Mouse (Mus musculus): Measurements from ENCODE around the gene Zfp13. TPM values are rescaled to one million over a fixed set of nuclear protein-coding genes. Genes with fewer than 3 reads are reported as not detected.
A peak's percentile ranks its signal among the peaks of the same experiment; 100 is the strongest.

The Zfp13 gene
- polyA plus RNA-seq, 1 experiment from 2014 or later = 1.6 TPM

DNA sequence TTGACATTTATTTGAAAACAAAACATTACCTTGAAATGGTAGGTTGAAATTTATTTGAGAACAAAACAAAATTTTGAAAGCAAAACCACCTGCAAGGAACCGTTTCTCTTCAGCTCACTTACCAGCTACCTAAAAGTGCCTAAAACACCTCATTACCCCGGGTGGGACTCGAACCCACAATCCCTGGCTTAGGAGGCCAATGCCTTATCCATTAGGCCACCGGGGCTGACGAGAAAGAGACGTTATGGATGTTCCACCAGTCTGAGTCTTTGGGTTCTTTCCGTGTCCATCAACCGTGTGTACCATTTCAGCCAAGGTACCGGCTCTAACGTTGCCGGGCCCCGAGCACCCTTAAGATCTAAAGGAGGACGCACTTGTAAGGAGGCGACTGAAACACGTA lies 50.7 kb downstream of the Zfp13 start:
- Histone ChIP-seq H3K9ac (peak overlapping the region; percentile 63), H3K36me3 (no peaks in the 10 kb centered on the region), H3K4me1 (replicated peaks) (peaks cover 55% of the 10 kb centered on the region), H3K4me2 (peak overlapping the region; percentile 84), H3K27me3 (no peaks in the 10 kb centered on the region), H3K4me3 (replicated peaks) (peak overlapping the region; percentile 68), H3K9me3 (replicated peaks) (no peaks in the 10 kb centered on the region), H3K27ac (peak overlapping the region; percentile 58)
- under 1% methylated on average over 15 of the region's 15 CpGs for WGBS (ENCODE audit: insufficient replicate concordance)
- DNase-seq (peak; percentile 88), ATAC-seq (ENCODE audit: low read depth) (peak; percentile 52)

DNA sequence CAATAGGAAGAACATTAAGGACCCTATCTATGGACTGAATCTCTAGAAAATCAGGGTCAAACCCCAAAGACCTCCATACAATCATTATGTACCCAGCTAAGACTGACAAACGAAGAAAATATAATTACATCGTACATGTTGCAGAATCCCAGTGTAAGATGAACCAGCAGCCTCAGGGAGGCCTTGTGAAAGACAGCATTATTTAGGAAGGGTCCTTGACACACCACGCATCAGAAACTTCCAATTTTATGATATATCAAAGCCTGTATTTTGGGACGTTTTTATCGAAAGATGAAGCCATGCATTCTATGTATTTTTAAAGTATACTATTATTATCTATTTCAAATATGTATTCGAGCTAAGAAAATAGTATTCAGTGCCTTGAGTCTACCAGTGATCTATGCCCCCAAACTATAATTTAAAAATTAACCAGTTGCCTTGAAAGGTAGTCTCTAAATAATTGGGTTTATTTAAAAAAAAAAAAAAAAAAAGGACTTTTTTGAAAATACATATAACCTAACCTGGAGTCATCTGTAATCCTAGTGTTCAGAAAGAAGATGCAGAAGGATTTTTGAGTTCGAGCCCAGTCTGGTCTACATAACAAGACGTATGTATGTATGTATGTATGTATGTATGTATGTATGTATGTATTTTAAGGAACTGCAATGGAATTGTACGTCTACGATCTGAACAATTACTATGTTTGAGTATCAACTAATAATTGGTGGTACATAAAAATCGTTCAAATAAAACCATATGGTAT lies 51.4 kb downstream of the Zfp13 start:
- Histone ChIP-seq H3K9me3 (replicated peaks) (no peaks in the 10 kb centered on the region), H3K9ac (no peak overlapping the region), H3K4me3 (replicated peaks) (peak overlapping the region; percentile 76), H3K27me3 (no peaks in the 10 kb centered on the region; the same call in 1 of the 2 replicates), H3K27ac (no peak overlapping the region), H3K4me1 (replicated peaks) (peaks cover 56% of the 10 kb centered on the region), H3K4me2 (peak overlapping the region; percentile 84), H3K36me3 (no peaks in the 10 kb centered on the region)
- WGBS (ENCODE audit: insufficient replicate concordance) = 42% methylated on average over 11 of the region's 11 CpGs
- DNase-seq = no peak
- no peak for ATAC-seq (ENCODE audit: low read depth)

DNA sequence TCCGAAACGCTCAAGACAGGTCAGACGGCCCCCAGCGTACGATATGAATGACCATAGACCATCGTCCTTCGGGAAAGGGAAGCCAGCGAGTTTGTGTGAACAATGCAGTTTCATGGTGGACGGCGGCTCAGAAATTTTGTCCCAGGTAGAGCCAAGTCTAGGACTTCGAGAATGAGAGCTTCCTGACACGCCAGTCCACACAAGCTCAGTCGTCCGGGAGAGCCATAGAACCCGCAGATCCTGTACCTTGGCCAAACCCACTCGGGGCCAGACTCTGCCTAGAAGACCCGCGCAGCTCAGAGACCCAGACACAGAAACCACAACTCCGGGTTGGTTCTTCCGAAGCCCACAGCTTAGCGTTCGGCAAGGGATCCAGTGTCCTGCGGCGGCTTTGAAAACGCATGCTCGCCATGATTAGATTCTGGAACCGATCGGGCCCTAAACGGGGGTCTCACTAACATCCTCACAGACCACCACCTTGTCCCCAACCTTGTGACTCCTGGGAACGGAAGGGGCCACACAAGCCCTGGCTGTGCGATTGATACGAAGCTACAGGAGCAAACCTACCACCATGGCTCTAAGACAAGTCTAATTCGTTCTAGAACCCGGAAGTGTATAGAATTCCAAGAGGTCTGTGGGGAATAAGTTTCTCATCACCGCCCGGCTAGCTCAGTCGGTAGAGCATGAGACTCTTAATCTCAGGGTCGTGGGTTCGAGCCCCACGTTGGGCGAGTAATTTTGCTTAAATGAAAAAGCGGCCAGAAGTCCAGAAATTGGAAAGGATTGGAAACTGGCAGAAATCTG lies 52.4 kb downstream of the Zfp13 start:
- Histone ChIP-seq H3K4me1 (replicated peaks) (peaks cover 55% of the 10 kb centered on the region), H3K9me3 (replicated peaks) (no peaks in the 10 kb centered on the region), H3K4me3 (replicated peaks) (peak overlapping the region; percentile 76), H3K27ac (peak overlapping the region; percentile 73), H3K4me2 (peak overlapping the region; percentile 71), H3K27me3 (peaks cover 1% of the 10 kb centered on the region), H3K36me3 (no peaks in the 10 kb centered on the region), H3K9ac (peak overlapping the region; percentile 83)
- peak; percentile 43 for ATAC-seq (ENCODE audit: low read depth)
- peak; percentile 78 for DNase-seq
- WGBS (ENCODE audit: insufficient replicate concordance) = under 1% methylated on average over 42 of the region's 42 CpGs

DNA sequence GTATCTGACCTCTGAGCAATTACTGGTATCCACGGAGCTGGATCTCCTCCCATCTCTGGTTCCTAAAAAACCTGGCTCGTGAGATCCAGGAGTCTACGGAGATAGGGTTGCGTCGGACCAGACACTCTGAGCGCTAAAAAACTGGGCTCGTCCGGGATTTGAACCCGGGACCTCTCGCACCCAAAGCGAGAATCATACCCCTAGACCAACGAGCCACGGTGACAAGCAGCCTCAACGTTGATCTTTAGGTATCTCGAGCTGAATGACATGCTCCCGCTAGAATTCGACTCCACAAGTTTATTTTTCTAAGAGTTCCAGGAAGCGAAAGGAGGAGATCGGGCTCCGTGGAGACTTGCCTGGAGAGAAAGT lies 53.0 kb downstream of the Zfp13 start:
- H3K27me3 ChIP-seq = peaks cover 7% of the 10 kb centered on the region
- under 1% methylated on average over 20 of the region's 20 CpGs for WGBS (ENCODE audit: insufficient replicate concordance)
- peak; percentile 56 for ATAC-seq (ENCODE audit: low read depth)

DNA sequence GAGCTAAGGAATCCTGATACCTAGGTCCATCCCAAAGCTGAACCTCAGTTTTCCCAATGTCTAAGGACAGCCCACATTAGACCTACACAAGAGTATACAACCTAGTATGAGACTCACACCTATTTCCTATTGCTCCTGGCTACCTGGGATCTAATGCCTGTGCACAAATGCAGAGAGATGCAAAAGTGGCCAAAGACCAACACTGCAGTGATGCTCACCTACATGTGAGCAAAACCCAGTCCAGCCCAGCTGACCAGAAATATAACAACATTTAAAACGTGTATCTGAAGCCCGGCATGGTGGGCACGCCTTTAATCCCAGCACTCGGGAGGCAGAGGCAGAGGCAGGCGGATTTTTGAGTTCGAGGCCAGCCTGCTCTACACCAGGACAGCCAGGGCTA lies 53.4 kb downstream of the Zfp13 start:
- peak overlapping the region; percentile 10; the same call in 1 of the 2 replicates for H3K9ac ChIP-seq
- DNase-seq (no peak), ATAC-seq (ENCODE audit: low read depth) (peak; percentile 2)
- H3K4me1 ChIP-seq (replicated peaks) = peaks cover 57% of the 10 kb centered on the region
- H3K27me3 ChIP-seq = peaks cover 7% of the 10 kb centered on the region
- H3K9me3 ChIP-seq (replicated peaks) = no peaks in the 10 kb centered on the region
- H3K4me2 ChIP-seq = peak overlapping the region; percentile 71
- H3K4me3 ChIP-seq (replicated peaks) = peak overlapping the region; percentile 76
- H3K27ac ChIP-seq = no peak overlapping the region
- WGBS (ENCODE audit: insufficient replicate concordance) = 4% methylated on average over 6 of the region's 6 CpGs
- H3K36me3 ChIP-seq = no peaks in the 10 kb centered on the region

More for the DNA sequence above, 53.0 kb downstream of the Zfp13 start:
- DNase-seq = peak; percentile 76
- Histone ChIP-seq H3K4me3 (replicated peaks) (peak overlapping the region; percentile 76), H3K27ac (peak overlapping the region; percentile 73; the same call in 1 of the 2 replicates), H3K9me3 (replicated peaks) (no peaks in the 10 kb centered on the region), H3K4me2 (peak overlapping the region; percentile 71), H3K9ac (peak overlapping the region; percentile 83), H3K4me1 (replicated peaks) (peaks cover 57% of the 10 kb centered on the region), H3K36me3 (no peaks in the 10 kb centered on the region)

DNA sequence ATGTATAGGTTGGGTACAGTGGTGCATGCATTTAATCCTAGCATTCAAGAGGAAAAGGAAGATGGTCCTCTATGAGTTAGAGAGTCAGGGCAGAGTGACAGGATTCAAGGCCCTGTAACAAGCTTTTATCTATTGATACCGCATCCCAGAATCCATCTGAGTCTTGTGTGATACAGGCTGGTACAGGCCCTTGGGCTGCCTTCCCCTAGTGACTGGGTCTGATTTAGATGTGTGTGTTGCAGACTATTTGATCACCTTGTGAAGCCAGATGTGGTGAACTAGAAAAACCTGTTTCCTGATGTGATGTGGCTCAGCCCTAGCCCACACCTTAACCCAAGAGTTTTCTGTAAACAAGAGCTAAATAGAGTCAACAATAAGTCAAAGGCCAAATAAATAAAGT lies 54.5 kb downstream of the Zfp13 start:
- H3K27ac ChIP-seq = no peak overlapping the region
- no peaks in the 10 kb centered on the region for H3K9me3 ChIP-seq (replicated peaks)
- ATAC-seq (ENCODE audit: low read depth) (no peak), DNase-seq (no peak)
- H3K4me1 ChIP-seq (replicated peaks) = peaks cover 63% of the 10 kb centered on the region
- no peak overlapping the region for H3K9ac ChIP-seq
- H3K4me3 ChIP-seq (replicated peaks) = no peak overlapping the region
- 81% methylated on average over 1 of the region's 1 CpGs for WGBS (ENCODE audit: insufficient replicate concordance)
- no peak overlapping the region for H3K4me2 ChIP-seq
- H3K36me3 ChIP-seq = no peaks in the 10 kb centered on the region
- H3K27me3 ChIP-seq = peaks cover 7% of the 10 kb centered on the region

DNA sequence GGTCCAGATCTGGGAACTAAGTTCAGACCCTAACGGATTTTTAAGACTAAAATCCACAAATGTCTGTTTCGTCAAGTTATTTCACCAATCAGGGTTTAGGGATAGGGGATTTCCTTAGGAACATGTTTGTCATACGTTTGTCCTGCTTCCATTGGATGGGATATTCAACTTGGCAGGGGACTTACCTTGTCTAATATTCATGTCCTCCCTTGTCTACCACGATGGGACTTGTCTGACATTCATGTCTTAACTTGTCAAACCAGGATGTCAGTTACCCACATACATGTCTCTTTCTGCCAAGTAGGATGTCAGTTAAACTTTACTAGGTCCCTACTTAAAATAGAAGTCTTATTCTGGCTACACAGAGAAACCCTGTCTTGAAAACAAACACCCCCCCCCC lies 55.3 kb downstream of the Zfp13 start:
- peaks cover 7% of the 10 kb centered on the region for H3K27me3 ChIP-seq
- H3K4me2 ChIP-seq = no peak overlapping the region
- H3K9ac ChIP-seq = no peak overlapping the region

DNA sequence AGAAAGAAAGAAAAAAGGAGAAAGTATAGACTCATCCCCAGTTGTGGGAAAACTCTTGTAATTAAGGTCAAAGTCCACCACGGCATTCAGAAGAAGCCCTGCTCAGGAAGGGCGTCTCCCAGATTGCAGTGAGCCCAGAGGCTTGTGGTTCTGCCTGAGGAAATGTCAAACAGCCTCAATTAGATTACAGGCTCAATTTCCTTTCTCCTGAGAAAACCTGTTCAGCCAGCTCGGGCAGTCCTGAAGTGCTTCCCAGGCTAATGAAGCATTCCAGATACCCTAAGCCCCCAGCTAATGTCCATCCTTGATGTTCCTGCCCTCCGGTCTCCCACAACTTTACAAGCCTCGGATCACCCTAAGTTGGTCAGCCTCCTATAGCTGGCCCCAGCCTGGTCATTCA lies 56.0 kb downstream of the Zfp13 start:
- H3K4me3 ChIP-seq (replicated peaks) = no peak overlapping the region
- peaks cover 55% of the 10 kb centered on the region for H3K4me1 ChIP-seq (replicated peaks)
- no peak for DNase-seq
- peaks cover 7% of the 10 kb centered on the region for H3K27me3 ChIP-seq
- H3K36me3 ChIP-seq = no peaks in the 10 kb centered on the region
- H3K9me3 ChIP-seq (replicated peaks) = no peaks in the 10 kb centered on the region
- 26% methylated on average over 5 of the region's 5 CpGs for WGBS (ENCODE audit: insufficient replicate concordance)
- no peak overlapping the region for H3K4me2 ChIP-seq
- no peak overlapping the region for H3K9ac ChIP-seq
- no peak for ATAC-seq (ENCODE audit: low read depth)
- H3K27ac ChIP-seq = no peak overlapping the region

More for the DNA sequence above, 55.3 kb downstream of the Zfp13 start:
- Histone ChIP-seq H3K27ac (no peak overlapping the region), H3K4me1 (replicated peaks) (peaks cover 55% of the 10 kb centered on the region), H3K4me3 (replicated peaks) (no peak overlapping the region), H3K36me3 (no peaks in the 10 kb centered on the region), H3K9me3 (replicated peaks) (no peaks in the 10 kb centered on the region)
- WGBS (ENCODE audit: insufficient replicate concordance) = 60% methylated on average over 4 of the region's 4 CpGs
- DNase-seq = no peak
- no peak for ATAC-seq (ENCODE audit: low read depth)

DNA sequence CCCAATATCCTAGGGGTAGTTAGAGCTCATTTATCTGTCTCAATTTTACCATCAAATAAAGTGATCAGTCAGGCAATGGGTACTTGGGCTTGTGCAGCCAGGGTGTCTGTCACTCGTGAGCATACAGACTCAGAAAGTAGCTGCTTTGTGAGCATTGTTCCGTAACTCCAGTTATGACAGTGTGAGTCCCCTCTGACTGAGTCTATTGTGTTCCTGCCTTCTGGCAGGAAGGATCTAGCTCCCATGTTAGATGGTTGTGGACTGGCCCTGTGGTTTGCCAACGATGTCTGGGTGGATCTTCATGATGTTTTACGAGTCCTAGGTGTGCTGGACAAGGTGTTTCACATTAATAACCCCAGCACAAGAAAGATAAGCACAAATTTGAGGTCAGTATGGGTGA lies 56.5 kb downstream of the Zfp13 start:
- H3K4me2 ChIP-seq = no peak overlapping the region
- no peak for ATAC-seq (ENCODE audit: low read depth)

DNA sequence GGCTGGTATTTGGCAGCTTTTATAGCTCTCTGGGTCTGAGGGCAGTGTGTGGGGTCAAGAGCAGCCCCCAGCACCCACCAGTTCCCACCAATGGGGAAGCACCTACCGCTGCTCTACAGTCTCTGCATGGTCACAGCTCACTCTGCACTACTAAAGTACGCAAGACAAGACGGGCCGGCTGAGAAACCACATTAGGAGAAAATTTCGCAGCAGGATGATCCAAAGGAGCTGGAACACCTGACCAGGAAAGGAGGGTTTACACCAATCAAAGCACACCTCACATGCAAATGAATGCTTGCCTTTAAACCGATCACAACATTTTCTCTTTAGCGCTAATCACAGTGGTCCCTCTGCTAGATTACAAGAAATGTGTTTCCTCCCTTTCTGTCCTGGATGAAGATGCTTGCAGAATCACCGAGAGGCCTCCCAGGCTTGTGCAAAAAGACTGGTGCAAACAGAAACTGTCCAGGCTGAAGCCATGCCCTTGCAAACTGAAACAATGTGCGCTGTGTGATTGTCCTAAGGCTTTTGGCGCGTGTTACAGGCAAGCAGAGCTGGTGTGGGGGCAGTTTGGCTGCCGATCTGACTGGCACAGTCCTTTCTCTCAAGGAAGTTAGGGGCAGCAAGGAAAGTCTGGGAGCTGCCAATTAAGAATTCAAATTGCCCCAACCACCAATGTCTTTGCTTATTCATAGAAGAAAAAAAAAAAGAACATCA lies 57.1 kb downstream of the Zfp13 start:
- Histone ChIP-seq H3K9me3 (replicated peaks) (no peaks in the 10 kb centered on the region), H3K4me3 (replicated peaks) (peak overlapping the region; percentile 18; the same call in 1 of the 2 replicates), H3K27me3 (peaks cover 7% of the 10 kb centered on the region), H3K4me2 (peak overlapping the region; percentile 58), H3K4me1 (replicated peaks) (peaks cover 61% of the 10 kb centered on the region), H3K9ac (peak overlapping the region; percentile 47), H3K36me3 (no peaks in the 10 kb centered on the region), H3K27ac (no peak overlapping the region)
- no peak for ATAC-seq (ENCODE audit: low read depth)
- no peak for DNase-seq
- 20% methylated on average over 12 of the region's 12 CpGs for WGBS (ENCODE audit: insufficient replicate concordance)

More for the DNA sequence above, 56.5 kb downstream of the Zfp13 start:
- WGBS (ENCODE audit: insufficient replicate concordance) = 21% methylated on average over 4 of the region's 4 CpGs
- Histone ChIP-seq H3K27ac (no peak overlapping the region), H3K9me3 (replicated peaks) (no peaks in the 10 kb centered on the region), H3K4me1 (replicated peaks) (peaks cover 57% of the 10 kb centered on the region), H3K36me3 (no peaks in the 10 kb centered on the region), H3K27me3 (peaks cover 7% of the 10 kb centered on the region), H3K9ac (no peak overlapping the region), H3K4me3 (replicated peaks) (no peak overlapping the region)
- DNase-seq = no peak
